Mouse (Mus musculus) heart, postnatal 10 days (tissue): ENCODE measurements at regions not wholly inside any gene's neighbourhood (a gene's known extent, or its start where the extent isn't known, plus 50 kb on each side); places are given as distances from the start of the nearest gene placed in this dataset.

Experiments
- DNase-seq, 2 experiments: peaks; one replicate each; pipeline ENCODE4 v3.0.0; 2021
- intact Hi-C: fragments of 180-260 bp; cut with DNase I; formaldehyde crosslinking; loops from one replicate; pipeline ENCODE4 v1.15.1; 2025

GRCm38 (mm10) chr16:7895786-7896185 lies 529.1 kb downstream of the Tmem114 start:
- intact Hi-C loops, result no loop called here
- DNase-seq, result no peak

GRCm38 (mm10) chr16:7892799-7893198 lies 532.1 kb downstream of the Tmem114 start:
- no peak for DNase-seq
- intact Hi-C loops, result no loop called here

- peak; percentile 31 to 33 for DNase-seq
- intact Hi-C loops, result no loop called here
Observed at GRCm38 (mm10) chr16:7863406-7863805, 561.5 kb downstream of the Tmem114 start.

GRCm38 (mm10) chr16:7839139-7839538 lies 585.8 kb downstream of the Tmem114 start:
- intact Hi-C loops, result no loop called here
- no peak for DNase-seq

GRCm38 (mm10) chr16:7831142-7831541 lies 593.8 kb downstream of the Tmem114 start:
- no peak for DNase-seq
- intact Hi-C loops, result no loop called here

DNA sequence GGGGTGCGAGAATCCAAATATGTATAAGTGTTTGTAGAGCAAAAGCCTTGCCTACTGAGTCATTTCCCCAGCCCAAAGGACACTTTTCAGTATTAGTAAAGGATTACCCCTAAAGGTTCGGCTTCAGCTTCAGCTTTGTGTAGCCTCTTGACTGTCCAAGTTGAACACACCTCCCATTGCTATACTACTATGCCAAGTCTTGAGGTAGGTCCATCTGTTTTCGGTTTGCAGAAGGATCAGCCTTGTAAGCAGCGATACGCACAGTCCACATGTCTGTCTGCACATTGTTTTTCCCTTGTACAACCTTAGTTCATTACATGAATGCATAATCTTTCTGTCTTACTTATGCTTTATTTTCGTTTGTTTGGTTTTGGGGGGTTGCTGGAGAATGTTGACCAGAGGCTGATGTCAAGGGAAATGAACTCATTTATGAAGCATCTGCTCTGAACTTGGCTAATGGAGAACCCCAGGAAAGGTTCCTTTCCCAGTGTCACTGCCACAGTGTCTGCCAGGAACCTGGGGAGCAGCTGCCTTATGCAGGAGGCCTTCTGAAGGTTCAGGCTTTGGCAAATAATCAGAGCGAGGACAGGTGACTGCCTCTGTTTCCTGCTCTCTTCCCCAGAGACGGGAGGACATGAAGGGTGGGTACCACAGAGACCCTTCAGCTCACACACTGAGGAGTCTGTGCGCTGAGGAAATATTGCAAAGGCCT lies 594.8 kb downstream of the Tmem114 start:
- DNase-seq, result peak in 1 of 2 experiments; percentile 3
- intact Hi-C loops, result no loop called here

- intact Hi-C loops, result no loop called here
- no peak for DNase-seq
Observed at GRCm38 (mm10) chr16:7801161-7801560, 623.8 kb downstream of the Tmem114 start.

DNA sequence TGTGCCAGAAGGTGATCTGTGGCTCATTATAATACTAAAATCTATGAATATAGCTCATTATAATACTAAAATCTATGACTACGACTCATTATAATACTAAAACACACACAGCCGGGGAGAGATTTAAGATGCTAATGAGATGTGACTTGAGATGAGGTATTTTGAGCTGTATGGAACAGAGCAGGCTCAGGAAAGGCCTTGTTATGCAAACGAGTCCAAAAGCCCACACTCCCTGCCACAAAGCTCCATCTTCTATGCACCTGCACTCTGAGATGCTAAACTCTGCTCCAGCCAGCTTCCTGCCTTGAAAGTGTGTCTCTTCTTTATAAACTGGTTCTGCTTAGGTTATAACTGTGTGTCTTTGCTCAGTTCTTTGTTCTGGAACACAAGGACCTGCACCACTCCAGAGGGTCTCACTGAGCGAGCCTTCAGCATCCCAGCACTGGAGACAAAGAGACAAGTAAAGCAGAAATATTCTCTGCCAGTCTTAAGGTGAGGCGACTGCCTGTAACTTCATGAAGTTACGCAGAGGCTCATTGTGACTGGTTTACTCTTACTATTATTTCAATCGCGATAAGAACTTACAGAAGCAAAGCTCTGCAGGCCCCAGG lies 627.7 kb downstream of the Tmem114 start:
- intact Hi-C loops, result no loop called here
- DNase-seq, result no peak

GRCm38 (mm10) chr16:7795561-7795960 lies 629.4 kb downstream of the Tmem114 start:
- DNase-seq, result no peak
- intact Hi-C loops, result no loop called here

DNA sequence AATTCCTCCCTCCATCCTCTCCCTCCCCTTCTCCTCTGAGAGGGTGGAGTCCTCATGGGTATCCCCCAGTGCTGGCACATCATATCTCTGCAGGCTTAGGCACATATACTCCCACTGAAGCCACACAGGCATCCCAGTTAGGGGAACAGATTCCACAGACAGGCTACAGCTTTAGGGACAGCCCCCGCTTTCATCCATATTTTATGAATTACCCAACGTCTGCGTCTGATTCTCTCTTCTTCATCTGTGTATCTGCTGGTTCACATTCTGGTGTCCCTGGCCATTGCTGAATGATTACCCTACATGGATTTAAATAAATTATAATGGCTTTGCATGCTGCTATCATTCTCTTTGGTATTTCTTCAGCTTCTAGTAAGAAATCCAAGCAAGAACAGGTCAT lies 632.4 kb downstream of the Tmem114 start:
- intact Hi-C loops, result no loop called here
- DNase-seq, result no peak

- intact Hi-C loops, result no loop called here
- peak; percentile 19 to 36 for DNase-seq
Observed at GRCm38 (mm10) chr16:7790260-7790659, 634.7 kb downstream of the Tmem114 start.

- intact Hi-C loops, result no loop called here
- DNase-seq, result no peak
Observed at GRCm38 (mm10) chr16:7788209-7788608, 636.7 kb downstream of the Tmem114 start.

DNA sequence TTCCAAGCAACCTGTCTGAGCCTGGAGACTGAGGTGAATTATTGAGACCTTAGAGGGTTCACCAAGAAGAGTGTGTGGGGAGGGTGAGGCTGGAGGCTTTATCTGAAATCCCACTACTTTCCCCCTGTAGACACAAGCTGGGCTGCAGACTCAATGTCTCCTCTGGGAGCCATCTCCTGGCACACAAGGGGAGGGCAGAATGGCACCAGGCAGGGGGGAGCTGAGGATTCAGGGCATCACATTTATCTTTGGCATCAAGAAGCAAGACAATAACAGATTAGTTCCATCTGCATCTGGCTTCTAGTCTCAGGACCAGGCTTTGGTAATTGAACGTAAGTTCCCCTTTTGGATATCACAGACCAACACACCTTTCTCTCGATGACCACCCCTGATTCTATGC lies 643.4 kb downstream of the Tmem114 start:
- DNase-seq, result no peak
- intact Hi-C loops, result no loop called here

GRCm38 (mm10) chr16:7775635-7776034 lies 649.3 kb downstream of the Tmem114 start:
- no peak for DNase-seq
- intact Hi-C loops, result no loop called here

- intact Hi-C loops, result no loop called here
- no peak for DNase-seq
Observed at GRCm38 (mm10) chr16:7768433-7768832, 656.5 kb downstream of the Tmem114 start.

GRCm38 (mm10) chr16:7767691-7768090 lies 657.2 kb downstream of the Tmem114 start:
- intact Hi-C loops, result no loop called here
- DNase-seq, result no peak

DNA sequence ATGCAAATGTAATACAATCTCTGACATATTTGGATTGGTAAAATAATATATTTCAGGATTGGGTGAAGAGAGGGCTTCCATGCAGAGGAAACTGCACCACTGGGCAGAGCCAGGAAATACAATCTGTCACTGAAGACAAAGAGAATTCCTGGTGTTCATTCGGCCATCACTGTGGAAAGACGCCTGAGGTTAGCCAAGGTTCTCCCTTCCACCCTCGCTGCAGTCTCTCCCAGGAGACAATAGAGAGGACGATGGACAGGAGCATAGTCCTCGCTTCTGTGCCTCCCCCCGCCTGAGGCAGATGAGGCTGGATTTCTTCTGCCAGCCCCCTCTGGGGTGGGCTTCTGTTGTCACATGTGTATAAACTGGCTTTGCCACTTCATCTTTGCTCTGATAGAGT lies 660.6 kb downstream of the Tmem114 start:
- DNase-seq, result no peak
- intact Hi-C loops, result no loop called here

DNA sequence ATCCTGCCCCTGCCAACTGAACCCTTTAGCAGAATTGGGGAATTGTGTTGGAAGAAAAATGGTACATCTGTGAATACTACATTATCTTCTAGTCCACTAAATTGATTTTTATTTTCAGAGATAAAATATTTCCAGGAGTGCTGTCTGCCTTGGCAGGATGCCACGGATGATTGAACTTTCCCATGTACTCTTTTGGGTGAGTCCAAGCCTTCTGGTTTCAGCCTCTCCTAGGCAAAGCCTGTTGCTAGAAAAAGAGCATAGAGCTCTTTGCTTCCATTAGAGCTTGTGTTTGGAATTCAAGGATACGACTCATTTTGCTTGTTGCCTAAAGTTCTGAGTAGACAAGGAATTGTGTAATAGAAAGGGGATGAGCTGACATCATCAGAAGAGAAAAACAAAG lies 696.8 kb downstream of the Tmem114 start:
- intact Hi-C loops, result no loop called here
- DNase-seq, result peak in 1 of 2 experiments; percentile 1

DNA sequence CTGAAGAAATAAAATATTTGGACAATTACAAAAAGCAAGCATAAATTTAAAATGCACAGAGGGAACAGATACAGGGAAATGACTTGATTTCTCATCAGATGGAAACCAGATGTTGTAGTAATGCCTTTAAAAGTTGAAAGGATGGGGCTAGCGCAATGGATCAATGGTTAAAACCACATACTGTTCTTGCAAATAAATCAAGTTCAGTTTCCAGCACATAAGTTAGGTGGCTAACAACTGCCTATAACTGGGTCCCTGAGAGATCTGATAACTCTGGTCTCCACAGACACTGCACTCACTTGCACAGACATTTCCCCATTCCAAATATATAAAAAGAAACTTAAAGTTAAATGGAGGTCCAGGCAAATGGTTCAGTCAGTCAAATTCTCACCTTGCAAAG lies 699.7 kb downstream of the Tmem114 start:
- no peak for DNase-seq
- intact Hi-C loops, result no loop called here

- DNase-seq, result peak; percentile 36 to 57
- intact Hi-C loops, result no loop called here
Observed at GRCm38 (mm10) chr16:7701471-7701870, 723.5 kb downstream of the Tmem114 start.

- DNase-seq, result no peak
- intact Hi-C loops, result no loop called here
Observed at GRCm38 (mm10) chr16:7685484-7685883, 739.5 kb downstream of the Tmem114 start.

- peak; percentile 9 to 10 for DNase-seq
- intact Hi-C loops, result no loop called here
Observed at GRCm38 (mm10) chr16:7666096-7666495, 758.8 kb downstream of the Tmem114 start.

DNA sequence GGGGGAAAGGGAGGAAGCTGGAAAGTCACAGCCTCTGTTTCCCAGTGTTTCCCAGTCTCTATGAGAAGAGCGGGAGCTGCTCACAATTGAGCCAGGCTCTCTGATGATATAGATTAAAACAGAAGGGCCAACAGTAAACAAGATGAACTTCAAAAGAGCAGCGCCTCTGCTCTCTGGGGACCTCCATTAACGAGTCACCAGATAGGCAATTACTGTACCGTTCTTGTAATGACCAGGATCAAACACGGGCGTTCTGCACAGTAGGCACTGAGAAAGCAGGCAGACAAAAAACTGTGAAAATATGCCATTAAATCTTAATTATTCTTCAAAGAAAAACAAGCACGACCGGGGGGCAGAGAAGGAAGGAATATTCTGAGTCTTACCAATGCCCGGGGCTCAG lies 766.8 kb downstream of the Tmem114 start:
- intact Hi-C loops, result no loop called here

More for the DNA sequence above, 766.8 kb downstream of the Tmem114 start:
- no peak for DNase-seq
